Mouse (Mus musculus) midbrain, embryonic 14.5 days (tissue): ENCODE results near the gene Rxfp2. TPM values are rescaled to one million over a fixed set of nuclear protein-coding genes. Genes with fewer than 3 reads are reported as not detected.

Experiments
- ATAC-seq: fragments of 200-750 bp; cut with Nextera tagmentation; 2 replicates; pipeline ENCODE4 v1.8.0; 2017; ENCODE audit warnings: moderate number of reproducible peaks, moderate library complexity; ENCODE audit not compliant: low FRiP score, low TSS enrichment
- DNase-seq: peaks from one replicate; pipeline ENCODE4 v3.0.0-alpha.2; 2015
- H3K27ac ChIP-seq: fragments of 300-500 bp; sonication (generic); replicated peaks from 2 replicates; pipeline ENCODE4 v1.5.1; 2014; ENCODE audit warnings: mild to moderate bottlenecking, low read depth, low read length, moderate library complexity
- H3K27me3 ChIP-seq: fragments of 300-500 bp; sonication (generic); 2 replicates; pipeline ENCODE4 v1.6.1; 2014; ENCODE audit warnings: low read length, control low read depth, mixed read lengths; ENCODE audit not compliant: control insufficient read depth, insufficient read depth
- H3K36me3 ChIP-seq: fragments of 300-500 bp; sonication (generic); 2 replicates; pipeline ENCODE4 v1.6.1; 2014; ENCODE audit warnings: low read length, control low read depth; ENCODE audit not compliant: control insufficient read depth, insufficient read depth
- H3K4me1 ChIP-seq: fragments of 300-500 bp; sonication (generic); 2 replicates; pipeline ENCODE4 v1.6.1; 2014; ENCODE audit warnings: mild to moderate bottlenecking, antibody characterized with exemption, low read length, control low read depth; ENCODE audit not compliant: control insufficient read depth, insufficient read depth
- H3K4me2 ChIP-seq: fragments of 300-500 bp; sonication (generic); 2 replicates; pipeline ENCODE4 v1.6.1; 2014; ENCODE audit warnings: mild to moderate bottlenecking, low read length, moderate library complexity
- H3K4me3 ChIP-seq: fragments of 300-500 bp; sonication (generic); replicated peaks from 2 replicates; pipeline ENCODE4 v1.5.1; 2014; ENCODE audit warnings: low read depth, low read length
- H3K9ac ChIP-seq: fragments of 300-500 bp; sonication (generic); replicated peaks from 2 replicates; pipeline ENCODE4 v1.6.1; 2014; ENCODE audit warnings: mild to moderate bottlenecking, low read length, moderate library complexity
- H3K9me3 ChIP-seq: fragments of 300-500 bp; sonication (generic); 2 replicates; pipeline ENCODE4 v1.6.1; 2016; ENCODE audit warnings: low read length, control low read depth, mixed read lengths; ENCODE audit not compliant: control insufficient read depth
- WGBS: fragments of 180-500 bp; shearing (Covaris S2); extraction: QIAGEN DNeasy Blood & Tissue Kit; methylation state at CpG from one replicate; pipeline ENCODE4 v1.1.7; 2014; 5-methylcytosine and 5-hydroxymethylcytosine counted together
- polyA plus RNA-seq: library from polyadenylated mRNA; unstranded; fragments of >200 nt; fragmentation: Nextera tagmentation; extraction: Ambion mirVana; gene quantifications from 2 replicates; pipeline ENCODE4 v1.2.1, GENCODE M21; 2014

Rxfp2 gene
- polyA plus RNA-seq, 1 experiment from 2014 or later, result 1.0 TPM

DNA sequence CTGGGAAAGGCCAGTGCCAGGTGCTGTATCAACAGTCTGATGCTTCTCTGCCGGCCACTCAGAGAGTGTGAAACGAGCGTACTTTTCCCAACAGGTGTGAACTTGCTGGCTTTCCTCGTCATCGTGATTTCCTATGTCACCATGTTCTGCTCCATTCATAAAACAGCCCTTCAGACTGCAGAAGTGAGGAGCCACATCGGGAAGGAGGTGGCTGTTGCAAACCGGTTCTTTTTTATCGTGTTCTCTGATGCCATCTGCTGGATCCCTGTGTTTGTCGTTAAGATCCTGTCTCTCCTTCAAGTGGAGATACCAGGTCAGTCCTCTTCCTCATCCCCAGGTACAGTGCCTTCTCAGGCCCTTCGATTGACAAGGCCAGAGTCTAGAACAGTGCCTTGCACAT is 51.6 kb downstream of the Rxfp2 start:
- Histone ChIP-seq H3K27ac (no peak overlapping the region), H3K4me1 (no peaks in the 10 kb centered on the region), H3K27me3 (no peaks in the 10 kb centered on the region), H3K9me3 (no peaks in the 10 kb centered on the region), H3K9ac (no peak overlapping the region), H3K4me3 (no peak overlapping the region), H3K36me3 (no peaks in the 10 kb centered on the region), H3K4me2 (peak overlapping the region; percentile 34)
- DNase-seq (peak; percentile 82), ATAC-seq (no peak)
- 24% methylated on average over 10 of the region's 10 CpGs for WGBS

DNA sequence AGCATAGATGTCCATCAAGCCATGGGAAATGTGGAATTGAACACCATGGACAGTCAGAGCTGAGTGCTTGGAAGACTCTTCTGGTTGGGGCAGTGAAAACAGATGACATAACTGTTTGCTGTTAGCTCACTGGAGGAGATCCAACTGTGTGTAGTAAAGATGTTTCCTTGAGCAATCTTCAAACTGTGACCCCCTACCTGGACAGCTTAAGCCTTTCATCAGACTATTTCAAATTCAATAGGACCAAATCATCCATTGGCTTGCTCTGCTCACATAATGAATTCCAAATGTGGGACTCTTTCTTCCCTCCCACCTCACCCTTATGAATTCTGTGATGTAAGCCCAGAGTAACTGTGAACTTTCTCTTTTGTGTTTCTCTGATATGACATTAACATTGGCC is 53.3 kb downstream of the Rxfp2 start:
- Histone ChIP-seq H3K9me3 (no peaks in the 10 kb centered on the region), H3K27me3 (no peaks in the 10 kb centered on the region), H3K36me3 (no peaks in the 10 kb centered on the region), H3K9ac (no peak overlapping the region), H3K4me3 (no peak overlapping the region), H3K4me2 (no peak overlapping the region), H3K4me1 (no peaks in the 10 kb centered on the region), H3K27ac (no peak overlapping the region)
- ATAC-seq (no peak), DNase-seq (no peak)

DNA sequence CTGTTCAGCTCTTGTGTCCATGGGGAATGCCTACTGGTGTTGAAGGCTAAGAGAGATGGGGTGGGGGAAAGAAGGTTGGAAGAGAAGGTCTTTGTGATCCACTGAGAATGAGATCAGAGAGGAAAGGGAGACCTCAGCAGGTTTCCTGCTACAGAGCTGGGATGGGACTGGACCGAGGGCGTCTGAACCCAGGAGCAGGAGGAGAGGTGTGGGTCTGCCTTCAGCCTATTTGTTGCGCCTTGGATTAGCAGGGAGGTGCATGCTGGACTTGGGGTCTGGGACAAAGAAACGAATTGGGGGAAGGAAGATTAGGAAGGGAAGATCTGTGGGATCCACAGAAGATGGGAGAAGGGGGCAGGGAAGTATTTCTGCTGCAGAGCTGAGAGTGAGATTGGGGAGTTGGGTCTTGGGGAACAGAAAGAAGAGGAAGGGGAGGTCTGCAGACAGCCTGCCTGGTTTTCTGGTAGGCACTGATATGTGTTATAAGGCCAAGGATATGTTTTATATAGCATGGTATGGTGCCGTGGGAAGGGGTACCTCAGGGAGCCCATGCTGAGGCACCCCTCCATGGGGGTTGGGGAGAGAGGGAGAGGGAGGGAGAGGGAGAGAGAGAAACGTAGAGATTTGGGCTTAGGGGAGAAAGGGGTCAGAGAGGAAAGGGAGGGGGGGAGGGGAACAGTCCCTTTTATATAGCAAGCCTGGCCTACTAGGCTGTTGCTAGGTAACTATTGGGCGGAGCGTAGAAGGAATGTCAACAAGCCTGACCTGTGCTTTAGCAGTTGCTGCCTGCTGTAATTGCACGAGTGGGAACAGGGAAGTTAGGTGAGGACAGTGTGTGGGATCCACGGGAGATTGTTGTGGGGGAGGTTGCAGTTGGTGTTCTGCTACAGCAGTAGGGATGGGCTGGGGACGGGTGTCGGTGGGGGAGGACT is 61.7 kb downstream of the Rxfp2 start:
- peaks cover 7% of the 10 kb centered on the region; the same call in 1 of the 2 replicates for H3K4me1 ChIP-seq
- no peak overlapping the region for H3K27ac ChIP-seq
- WGBS, result 6% methylated on average over 12 of the region's 12 CpGs
- H3K36me3 ChIP-seq, result no peaks in the 10 kb centered on the region
- H3K9me3 ChIP-seq, result no peaks in the 10 kb centered on the region
- DNase-seq, result peak; percentile 79
- no peak overlapping the region for H3K9ac ChIP-seq
- no peak overlapping the region for H3K4me3 ChIP-seq
- peak overlapping the region; percentile 31 for H3K4me2 ChIP-seq
- ATAC-seq, result peak; percentile 75; the same call in 1 of the 2 replicates
- H3K27me3 ChIP-seq, result no peaks in the 10 kb centered on the region

DNA sequence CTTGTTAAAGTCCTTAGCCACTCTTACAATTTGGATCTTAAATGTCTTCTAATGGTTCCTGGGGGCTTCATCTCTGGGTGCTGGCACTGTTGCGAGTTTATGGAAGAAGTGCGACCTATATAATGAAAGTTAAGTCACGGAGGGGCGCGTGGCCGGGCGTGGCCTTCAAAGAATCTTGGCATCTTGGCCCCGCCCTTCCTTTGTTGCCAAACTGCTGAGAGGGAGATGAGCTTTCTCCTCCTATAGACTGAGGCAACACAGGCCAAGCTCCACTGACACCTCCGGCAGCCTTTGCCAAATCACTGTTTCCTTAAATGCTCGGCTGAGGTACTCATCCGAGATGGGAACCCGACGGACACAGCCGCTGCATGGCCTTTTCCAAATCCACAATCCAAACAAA is 64.2 kb downstream of the Rxfp2 start:
- no peak overlapping the region for H3K27ac ChIP-seq
- no peak overlapping the region for H3K4me2 ChIP-seq
- no peak overlapping the region for H3K9ac ChIP-seq
- DNase-seq (no peak), ATAC-seq (no peak)
- no peaks in the 10 kb centered on the region for H3K27me3 ChIP-seq
- H3K36me3 ChIP-seq, result no peaks in the 10 kb centered on the region
- no peak overlapping the region for H3K4me3 ChIP-seq
- H3K4me1 ChIP-seq, result peaks cover 7% of the 10 kb centered on the region; the same call in 1 of the 2 replicates
- WGBS, result 87% methylated on average over 14 of the region's 14 CpGs
- no peaks in the 10 kb centered on the region for H3K9me3 ChIP-seq

DNA sequence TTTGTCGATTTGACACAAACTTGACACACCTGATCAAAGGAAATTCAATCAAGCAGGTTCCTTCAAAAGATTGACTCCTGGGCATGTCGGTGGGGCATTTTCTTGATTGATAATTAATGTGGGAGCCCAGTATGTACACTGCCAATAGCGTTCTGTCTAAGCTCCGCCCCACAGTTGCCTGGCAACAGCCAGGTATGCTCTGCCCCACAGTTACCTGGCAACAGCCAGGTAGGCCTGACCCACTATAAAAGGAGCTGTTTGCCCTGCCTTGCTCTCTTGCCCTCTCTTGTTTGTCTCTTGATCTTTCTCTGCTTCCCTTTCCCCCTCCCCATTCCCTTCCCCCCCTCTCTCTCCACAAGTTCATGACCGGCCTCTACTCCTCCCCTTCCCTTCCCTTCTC is 64.7 kb downstream of the Rxfp2 start:
- Histone ChIP-seq H3K4me2 (no peak overlapping the region), H3K9ac (no peak overlapping the region), H3K27me3 (no peaks in the 10 kb centered on the region), H3K4me1 (peaks cover 7% of the 10 kb centered on the region; the same call in 1 of the 2 replicates), H3K9me3 (no peaks in the 10 kb centered on the region), H3K4me3 (no peak overlapping the region), H3K27ac (no peak overlapping the region), H3K36me3 (no peaks in the 10 kb centered on the region)
- 63% methylated on average over 5 of the region's 5 CpGs for WGBS
- DNase-seq (no peak), ATAC-seq (no peak)

DNA sequence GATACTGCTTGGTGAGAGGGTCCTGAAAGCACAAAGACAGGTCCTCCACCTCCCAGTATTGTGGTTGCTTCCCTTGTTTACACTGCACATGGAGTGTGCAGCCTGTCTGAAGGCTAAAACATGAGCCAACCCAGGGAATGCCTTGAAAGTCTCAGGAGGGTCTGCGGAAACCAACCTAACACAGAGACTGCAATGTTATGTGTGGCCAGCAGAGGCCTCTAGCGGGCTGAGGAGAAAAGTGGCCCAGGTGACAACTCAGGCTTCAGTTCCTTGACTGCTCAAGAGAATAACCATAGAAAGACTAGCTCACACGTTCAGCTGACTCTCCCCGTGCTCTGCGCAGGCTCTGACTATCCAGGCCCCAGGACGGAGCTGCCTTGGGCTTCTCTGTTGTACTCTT is 79.1 kb downstream of the Rxfp2 start:
- Histone ChIP-seq H3K27me3 (no peaks in the 10 kb centered on the region), H3K27ac (no peak overlapping the region), H3K9me3 (no peaks in the 10 kb centered on the region), H3K4me1 (no peaks in the 10 kb centered on the region), H3K9ac (no peak overlapping the region), H3K36me3 (no peaks in the 10 kb centered on the region), H3K4me3 (no peak overlapping the region), H3K4me2 (no peak overlapping the region)
- WGBS, result 17% methylated on average over 6 of the region's 6 CpGs
- peak; percentile 64; the same call in 1 of the 2 replicates for ATAC-seq
- peak; percentile 84 for DNase-seq

DNA sequence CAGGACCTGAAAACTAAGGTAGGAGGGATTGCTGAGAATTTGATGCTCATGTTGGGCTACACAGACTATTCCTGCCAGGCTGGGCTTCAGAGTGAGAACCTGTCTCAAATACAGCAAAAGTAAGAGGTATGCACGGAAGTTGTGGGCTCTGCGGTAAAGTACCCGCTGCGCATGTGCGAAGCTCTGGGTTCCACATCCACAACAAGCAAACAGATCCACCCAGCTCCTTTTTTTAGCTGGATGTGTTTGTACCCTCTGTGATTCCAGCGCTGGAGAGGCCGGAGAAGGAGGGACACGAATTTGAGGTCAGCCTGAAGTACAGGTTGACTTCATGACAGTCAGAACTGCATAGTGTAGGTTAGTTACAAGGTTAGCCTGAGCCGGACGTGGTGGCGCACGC is 80.3 kb downstream of the Rxfp2 start:
- 92% methylated on average over 12 of the region's 12 CpGs for WGBS

DNA sequence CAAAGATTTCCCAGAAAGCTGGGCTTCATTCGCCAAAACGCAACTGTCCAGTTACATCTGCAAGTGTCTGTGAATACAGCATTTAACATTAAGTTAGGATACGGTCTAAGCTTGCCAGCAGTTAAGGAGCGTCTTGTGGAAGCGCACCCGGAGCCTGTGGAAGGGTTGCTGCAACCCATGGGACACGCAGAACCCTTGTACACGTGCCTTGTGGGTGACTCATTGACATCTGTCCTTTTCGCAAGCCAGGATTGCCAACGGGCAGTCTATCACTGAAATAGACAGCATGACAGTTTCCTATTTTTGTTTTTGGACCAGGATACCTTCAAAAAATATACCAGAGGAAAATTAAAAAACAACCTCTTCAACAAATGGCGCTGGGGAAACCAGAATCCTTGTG is 83.3 kb downstream of the Rxfp2 start:
- H3K27me3 ChIP-seq, result no peaks in the 10 kb centered on the region
- DNase-seq (no peak), ATAC-seq (no peak)
- H3K4me1 ChIP-seq, result no peaks in the 10 kb centered on the region
- WGBS, result 92% methylated on average over 11 of the region's 11 CpGs
- no peak overlapping the region for H3K4me3 ChIP-seq
- H3K4me2 ChIP-seq, result no peak overlapping the region
- no peak overlapping the region for H3K27ac ChIP-seq
- H3K9me3 ChIP-seq, result no peaks in the 10 kb centered on the region
- H3K36me3 ChIP-seq, result no peaks in the 10 kb centered on the region
- no peak overlapping the region for H3K9ac ChIP-seq

More for the DNA sequence above, 80.3 kb downstream of the Rxfp2 start:
- DNase-seq (no peak), ATAC-seq (no peak)
- no peak overlapping the region for H3K9ac ChIP-seq
- H3K4me2 ChIP-seq, result no peak overlapping the region
- no peak overlapping the region for H3K4me3 ChIP-seq
- no peaks in the 10 kb centered on the region for H3K36me3 ChIP-seq
- H3K4me1 ChIP-seq, result no peaks in the 10 kb centered on the region
- H3K27me3 ChIP-seq, result no peaks in the 10 kb centered on the region
- no peak overlapping the region for H3K27ac ChIP-seq
- no peaks in the 10 kb centered on the region for H3K9me3 ChIP-seq

DNA sequence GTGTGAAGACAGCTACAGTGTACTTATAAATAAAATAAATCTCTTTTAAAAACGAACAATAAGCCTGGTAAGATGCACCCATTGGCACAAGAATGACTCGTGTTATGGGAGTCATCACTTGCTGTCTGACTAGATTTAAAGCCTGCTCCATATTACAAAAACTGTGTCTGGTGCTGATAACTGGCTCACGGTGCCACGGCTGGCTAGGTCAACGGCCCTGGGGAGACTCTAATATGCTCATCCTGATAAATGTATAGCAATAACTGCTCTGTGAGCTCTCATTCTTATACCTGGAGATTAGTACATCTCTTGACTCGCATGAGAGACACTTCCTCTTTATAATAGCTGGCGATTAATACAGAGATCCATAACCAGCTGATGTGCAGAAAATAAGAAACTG is 87.9 kb downstream of the Rxfp2 start:
- ATAC-seq (no peak), DNase-seq (no peak)
- no peaks in the 10 kb centered on the region for H3K9me3 ChIP-seq
- no peaks in the 10 kb centered on the region for H3K36me3 ChIP-seq
- no peak overlapping the region for H3K9ac ChIP-seq
- H3K27ac ChIP-seq, result no peak overlapping the region
- no peaks in the 10 kb centered on the region for H3K27me3 ChIP-seq
- no peak overlapping the region for H3K4me2 ChIP-seq
- no peaks in the 10 kb centered on the region for H3K4me1 ChIP-seq
- 87% methylated on average over 7 of the region's 7 CpGs for WGBS
- no peak overlapping the region for H3K4me3 ChIP-seq
